Mouse (Mus musculus) liver, embryonic 11.5 days (tissue): ENCODE results near the gene Clcn3. TPM values are rescaled to one million over a fixed set of nuclear protein-coding genes. Genes with fewer than 3 reads are reported as not detected.

Experiments used
- polyA plus RNA-seq: library from polyadenylated mRNA; unstranded; fragments of >200 nt; fragmentation: Nextera tagmentation; extraction: Ambion mirVana; gene quantifications from 2 replicates; pipeline ENCODE4 v1.2.1, GENCODE M21; 2014

The Clcn3 gene
- polyA plus RNA-seq, 1 experiment from 2014 or later: 43.8 TPM

Other genes with a start within 250 kb of the Clcn3 start
- 133 and 145 TPM in 2 replicates for gene Hpf1, start 92.9 kb downstream of the Clcn3 start, polyA plus RNA-seq
- 14.1 and 17.1 TPM in 2 replicates for gene Nek1, start 9.9 kb upstream of the Clcn3 start, polyA plus RNA-seq
- gene Sh3rf1, start 240.6 kb upstream of the Clcn3 start, polyA plus RNA-seq: 6.7 and 7.1 TPM in 2 replicates